Mouse (Mus musculus): ENCODE results near the gene Drg1.

Drg1 gene

DNA sequence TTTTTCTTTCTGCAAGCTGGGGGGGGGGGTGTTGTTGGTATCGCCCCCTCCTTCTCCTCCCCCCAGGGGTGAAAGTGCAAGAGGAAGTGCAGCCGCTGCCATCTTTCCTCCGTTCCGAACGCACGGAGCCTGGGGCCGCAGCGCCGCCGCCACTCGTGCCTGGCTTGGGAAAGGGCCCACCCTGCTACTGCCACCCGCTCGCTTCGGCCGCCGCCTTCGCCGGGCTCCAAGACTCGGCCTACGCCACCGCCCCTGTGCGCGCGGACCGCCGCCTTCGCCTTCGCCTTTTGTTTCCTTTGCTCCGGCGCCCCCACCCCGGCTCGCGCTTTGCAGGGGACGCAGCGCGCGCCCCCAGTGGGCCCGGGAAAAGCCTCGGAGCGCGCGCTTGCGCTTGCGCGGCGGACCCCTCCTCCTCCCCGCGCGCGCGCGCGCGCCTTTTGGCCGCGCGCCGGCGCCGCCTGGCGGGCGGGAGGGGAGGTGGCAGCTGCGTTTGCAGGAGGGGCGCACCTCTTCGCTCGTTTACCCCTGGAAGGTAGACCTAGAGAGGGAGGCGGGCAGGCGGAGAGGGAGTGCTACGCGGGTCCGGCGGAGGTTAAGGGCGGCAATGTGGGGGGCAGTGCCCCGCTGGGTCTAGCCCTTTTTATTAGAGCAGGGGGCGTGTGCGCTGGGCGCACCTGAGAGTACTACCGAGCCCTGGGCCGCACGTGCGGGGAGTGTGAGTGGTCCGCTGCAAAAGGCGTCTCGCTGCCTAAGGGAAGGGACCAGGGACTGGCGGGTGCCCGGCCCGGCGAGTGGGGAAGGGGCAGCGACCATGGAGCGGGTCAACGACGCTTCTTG lies 23.8 kb upstream of the Drg1 start:
- DNase-seq (ENCODE audit: low read depth, low spot score), result peak; percentile 70

GRCm38 (mm10) chr11:3289302-3289802 lies 23.1 kb upstream of the Drg1 start:
- peak; percentile 71 for DNase-seq (ENCODE audit: low read depth, low spot score)

- DNase-seq (ENCODE audit: low read depth, low spot score), result no peak
These were observed 22.5 kb upstream of the Drg1 start, which contains the start of gene Patz1 for GRCm38 (mm10) chr11:3288521-3289301. Gene Patz1 (plus strand): TSS chr11:3288874.

DNA sequence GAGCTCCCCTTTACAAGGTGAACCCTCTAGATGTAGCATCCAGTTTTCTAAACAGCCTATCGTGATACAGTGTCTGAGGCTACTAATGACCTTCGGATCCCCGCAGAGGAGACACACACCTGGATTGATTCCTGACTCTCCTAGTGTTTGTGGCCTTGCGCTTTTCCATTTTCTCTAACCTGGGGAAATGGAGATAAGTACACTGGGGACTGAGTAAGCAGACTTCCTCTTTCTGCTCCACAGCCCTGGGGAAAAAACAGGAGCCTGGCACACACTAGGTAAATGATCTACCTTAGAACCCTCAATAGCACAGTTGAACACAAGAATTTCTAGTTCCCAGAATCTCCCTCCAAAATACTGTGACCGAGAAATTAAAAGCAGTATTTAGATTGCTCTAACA lies 21.7 kb upstream of the Drg1 start:
- no peak for DNase-seq (ENCODE audit: low read depth, low spot score)

DNA sequence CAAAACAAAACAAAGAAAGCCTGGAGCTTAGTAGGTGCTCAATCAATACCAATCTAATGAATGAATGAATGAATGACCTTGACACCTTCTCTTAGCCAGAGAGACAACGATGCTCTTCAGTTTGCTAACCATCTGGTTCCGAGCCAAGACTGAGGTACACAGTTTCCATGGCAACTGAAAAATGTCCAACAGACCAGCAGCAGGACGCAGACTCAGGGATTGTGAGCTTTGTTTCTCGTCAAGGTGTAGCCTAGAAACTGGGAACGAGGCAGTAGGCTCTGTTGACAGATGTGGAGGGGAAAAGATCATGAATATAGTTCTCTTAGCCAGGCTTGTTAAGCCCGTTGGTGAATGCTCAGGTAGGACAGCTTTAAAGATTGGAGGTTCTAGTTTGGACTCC lies 20.9 kb upstream of the Drg1 start:
- no peak for DNase-seq (ENCODE audit: low read depth, low spot score)

- no peak for DNase-seq (ENCODE audit: low read depth, low spot score)
These were observed 19.7 kb upstream of the Drg1 start for GRCm38 (mm10) chr11:3285940-3286339.

DNA sequence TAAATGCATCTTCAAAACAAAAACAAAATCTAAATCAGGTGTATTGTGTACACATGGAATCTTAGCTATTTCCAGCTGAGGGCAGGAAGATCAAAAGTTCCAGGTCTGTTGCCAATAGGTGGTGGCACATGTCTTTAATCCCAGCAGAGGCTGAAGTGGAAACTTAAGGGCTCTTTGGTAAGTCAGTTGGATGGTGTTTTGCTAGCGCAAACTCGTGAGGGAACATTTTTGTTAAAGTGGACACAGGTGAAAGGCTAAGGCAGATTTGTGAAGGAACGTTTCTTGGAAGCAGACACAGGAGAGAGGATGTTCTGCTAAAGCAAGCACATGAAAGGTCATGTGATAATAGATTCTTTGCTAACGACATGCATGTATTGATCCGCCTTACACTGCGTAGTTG lies 17.4 kb upstream of the Drg1 start:
- no peak for DNase-seq (ENCODE audit: low read depth, low spot score)

- DNase-seq (ENCODE audit: low read depth, low spot score), result no peak
These were observed 16.7 kb upstream of the Drg1 start for GRCm38 (mm10) chr11:3282887-3283286.

DNA sequence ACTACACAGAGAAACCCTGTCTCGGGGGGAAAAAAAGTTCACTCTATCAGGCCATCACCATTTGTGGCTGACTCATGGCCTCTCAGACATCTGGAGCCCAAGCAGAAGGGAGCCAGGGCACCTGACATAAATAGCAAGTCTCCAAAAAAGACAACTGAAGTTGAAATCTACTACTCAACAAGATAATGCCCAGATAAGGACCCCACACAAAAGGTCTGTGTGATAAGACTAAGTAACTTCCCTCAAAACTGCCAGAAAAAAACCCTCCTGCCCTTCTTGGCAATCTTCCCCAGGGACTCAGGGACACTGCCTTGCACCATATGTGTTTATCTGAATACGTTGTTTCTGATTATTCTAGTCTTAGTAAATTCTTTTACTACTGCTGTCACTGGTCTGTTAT lies 13.5 kb upstream of the Drg1 start:
- DNase-seq (ENCODE audit: low read depth, low spot score), result no peak

- no peak for DNase-seq (ENCODE audit: low read depth, low spot score)
These were observed 12.1 kb upstream of the Drg1 start for GRCm38 (mm10) chr11:3278351-3278750.

GRCm38 (mm10) chr11:3269241-3269640 lies 3.0 kb upstream of the Drg1 start:
- DNase-seq (ENCODE audit: low read depth, low spot score), result no peak

DNA sequence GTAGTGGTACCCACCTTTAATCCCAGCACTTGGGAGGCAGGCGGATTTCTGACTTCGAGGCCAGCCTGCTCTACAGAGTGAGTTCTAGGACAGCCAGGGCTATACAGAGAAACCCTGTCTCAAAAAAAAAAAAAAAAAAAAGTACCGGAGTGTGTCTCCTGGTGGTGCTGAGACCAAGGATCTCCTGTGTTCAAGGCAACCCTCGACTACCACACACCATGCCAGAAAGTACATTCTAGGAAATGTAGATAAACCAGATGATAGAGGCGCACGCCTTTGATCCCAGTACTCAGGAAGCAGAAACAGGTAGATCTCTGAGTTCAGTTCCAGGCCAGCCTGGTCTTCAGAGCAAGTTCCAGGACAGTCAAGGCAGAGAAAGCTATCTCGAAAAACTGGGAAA lies 918 bp upstream of the Drg1 start:
- no peak for DNase-seq (ENCODE audit: low read depth, low spot score)

- DNase-seq (ENCODE audit: low read depth, low spot score), result no peak
These were observed 730 bp downstream of the Drg1 start for GRCm38 (mm10) chr11:3265291-3266078.

DNA sequence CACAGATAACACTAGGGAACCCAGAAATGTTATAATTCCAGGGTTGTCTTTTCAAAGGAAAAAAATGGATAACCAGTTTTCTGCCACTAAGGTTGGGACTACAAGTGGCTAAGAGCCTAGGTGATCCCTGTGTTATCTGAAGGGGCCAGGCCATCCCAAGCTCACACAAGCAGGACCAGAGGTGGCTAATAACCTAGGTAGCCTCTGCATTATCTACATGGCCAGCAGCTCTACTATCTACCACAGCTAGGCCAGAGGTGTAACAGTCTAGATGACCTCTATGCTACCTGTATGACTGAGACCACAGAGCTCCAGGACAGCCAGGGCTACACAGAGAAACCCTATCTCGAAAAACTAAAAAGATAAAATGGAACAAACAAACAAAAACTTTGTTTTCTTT lies 6.7 kb downstream of the Drg1 start:
- DNase-seq (ENCODE audit: low read depth, low spot score), result no peak

DNA sequence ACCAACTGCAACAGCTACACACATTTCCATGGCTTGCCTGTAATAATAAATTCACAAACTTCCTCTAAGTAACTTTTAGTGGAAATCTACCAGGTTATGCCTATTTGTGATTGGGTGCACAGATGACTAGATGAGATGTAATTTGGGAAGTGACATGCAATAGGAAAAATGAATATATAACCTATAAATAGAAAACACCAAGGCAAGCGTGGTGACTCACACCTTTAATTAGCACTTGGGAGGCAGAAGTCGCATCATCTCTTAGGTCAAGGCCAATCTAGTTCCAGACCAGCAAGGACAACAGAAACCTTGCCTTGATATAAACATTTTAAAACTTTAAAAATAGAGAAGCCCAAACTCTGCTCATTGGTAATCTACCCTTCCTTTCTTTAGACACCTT lies 18.8 kb downstream of the Drg1 start:
- DNase-seq (ENCODE audit: low read depth, low spot score), result peak; percentile 72

- no peak for DNase-seq (ENCODE audit: low read depth, low spot score)
These were observed 22.4 kb downstream of the Drg1 start for GRCm38 (mm10) chr11:3243771-3244170.

DNA sequence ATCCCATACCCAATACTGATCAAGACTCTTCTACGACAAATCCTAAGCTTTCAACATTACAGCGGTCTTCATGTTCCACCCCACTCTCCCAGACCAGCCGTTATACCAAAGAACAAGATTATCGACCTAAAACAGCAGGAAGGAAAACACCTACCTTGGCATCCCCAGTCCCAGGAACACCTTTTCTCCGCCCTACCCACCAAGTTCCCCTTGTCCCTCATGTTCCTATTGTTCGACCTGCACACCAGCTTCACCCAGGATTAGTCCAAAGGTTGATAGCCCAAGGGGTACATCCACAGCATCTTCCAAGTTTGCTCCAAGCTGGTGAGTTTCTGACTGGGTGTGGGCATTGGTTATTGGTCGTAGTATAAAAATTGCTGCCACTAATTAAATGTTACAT lies 23.8 kb downstream of the Drg1 start:
- no peak for DNase-seq (ENCODE audit: low read depth, low spot score)

GRCm38 (mm10) chr11:3235277-3235676 lies 30.9 kb downstream of the Drg1 start:
- no peak for DNase-seq (ENCODE audit: low read depth, low spot score)

GRCm38 (mm10) chr11:3233704-3234103 lies 32.5 kb downstream of the Drg1 start:
- no peak for DNase-seq (ENCODE audit: low read depth, low spot score)

DNA sequence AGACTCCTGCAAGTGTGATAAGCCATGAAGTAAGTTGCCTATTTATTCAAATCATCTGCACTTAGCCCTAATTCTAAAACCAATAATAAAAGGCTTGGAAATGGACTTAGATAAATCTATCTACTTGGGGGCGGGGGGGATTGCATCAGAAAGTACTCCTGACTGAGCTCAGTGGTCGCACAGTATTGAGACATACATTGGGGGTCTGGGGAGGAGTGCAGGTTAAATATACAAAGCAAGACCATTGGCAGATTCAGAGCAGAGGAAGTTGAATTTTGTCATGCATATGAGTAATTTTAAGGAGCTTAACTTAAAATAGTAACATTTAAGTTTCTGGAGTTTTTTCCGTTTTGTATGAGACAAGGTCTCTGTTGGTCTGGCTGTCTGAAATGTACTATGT lies 34.0 kb downstream of the Drg1 start:
- DNase-seq (ENCODE audit: low read depth, low spot score), result no peak

DNA sequence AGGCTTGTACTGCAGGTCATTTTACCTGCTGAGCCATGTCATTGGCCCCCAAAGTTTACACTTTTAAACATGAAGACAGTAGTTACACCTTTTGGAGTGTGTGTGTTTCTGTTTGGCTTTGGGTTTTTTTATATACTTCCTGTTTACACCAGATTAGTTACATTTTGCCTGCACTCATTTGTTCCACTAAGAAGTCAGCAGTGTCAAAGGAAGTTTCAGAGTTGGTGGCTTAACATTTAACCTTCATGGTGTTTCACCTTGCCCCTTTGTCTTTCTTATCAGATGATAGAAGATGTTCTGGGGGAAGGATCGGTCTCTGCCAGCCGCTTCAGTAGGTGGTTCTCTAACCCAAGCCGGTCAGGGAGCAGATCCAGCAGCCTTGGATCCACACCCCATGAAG lies 39.1 kb downstream of the Drg1 start:
- DNase-seq (ENCODE audit: low read depth, low spot score), result no peak

- DNase-seq (ENCODE audit: low read depth, low spot score), result no peak
These were observed 43.1 kb downstream of the Drg1 start for GRCm38 (mm10) chr11:3223105-3223504.

Measured in skeletal muscle tissue, adult 2 months (tissue).